Mouse (Mus musculus): ENCODE data around the gene Ocrl. TPM values are rescaled to one million over a fixed set of nuclear protein-coding genes. Genes with fewer than 3 reads are reported as not detected.
A peak's percentile ranks its signal among the peaks of the same experiment; 100 is the strongest.

Gene Ocrl
- polyA plus RNA-seq (2014; fragmentation: Nextera tagmentation; extraction: Ambion mirVana) = 21.5 and 22.8 TPM in 2 replicates

DNA sequence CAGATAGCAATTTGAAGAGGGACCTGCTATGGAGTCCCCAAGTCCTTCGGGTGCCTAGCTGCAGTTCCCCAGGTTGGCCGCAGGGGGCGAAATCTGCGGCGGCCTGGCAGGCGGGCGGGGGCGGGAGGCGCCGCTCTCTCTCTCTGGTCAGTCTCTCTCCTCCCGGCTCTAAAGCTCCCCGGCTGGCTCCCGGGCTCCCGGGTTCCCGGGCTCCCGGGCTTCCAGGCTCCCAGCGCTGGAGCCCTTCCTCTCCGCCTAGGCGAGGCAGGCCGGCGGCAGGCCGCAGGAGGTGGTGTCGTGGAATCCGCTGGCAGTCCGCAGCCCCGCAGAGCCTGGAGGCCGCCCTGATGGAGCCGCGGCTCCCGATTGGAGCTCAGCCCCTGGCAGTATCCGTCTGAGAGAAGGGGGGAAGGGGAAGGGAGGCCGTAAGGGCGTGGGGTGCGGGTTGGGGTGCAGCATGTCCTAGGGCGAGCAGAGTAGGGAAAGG is at the start of gene Ocrl:
Gene Ocrl (plus strand): TSS at position 82 of the 487 bp plus-strand sequence.
- Histone ChIP-seq H3K4me2 (replicated peaks; ENCODE audit: low read depth, low read length) (peak within 1 kb of the TSS; percentile 39), H3K4me1 (replicated peaks; ENCODE audit: control insufficient read depth, insufficient read depth, low read length) (no peaks in the 10 kb centered on the region), H3K27ac (ENCODE audit: low read depth, low read length) (peak within 1 kb of the TSS; percentile 58; the same call in 1 of the 2 replicates), H3K36me3 (ENCODE audit: control insufficient read depth, insufficient read depth, low read length) (no peaks in the 10 kb centered on the region), H3K9ac (ENCODE audit: low read depth, low read length) (peak within 1 kb of the TSS; percentile 76), H3K27me3 (ENCODE audit: control insufficient read depth, insufficient read depth, low read length) (no peaks in the 10 kb centered on the region), H3K4me3 (ENCODE audit: low read depth, low read length) (peak within 1 kb of the TSS; percentile 53), H3K9me3 (ENCODE audit: control insufficient read depth, low read length) (no peaks in the 10 kb centered on the region)
- ATAC-seq (ENCODE audit: low FRiP score) (peak; percentile 92), DNase-seq (ENCODE audit: low spot score) (peak; percentile 80)
- 8% methylated on average over 30 of the region's 35 CpGs for WGBS

DNA sequence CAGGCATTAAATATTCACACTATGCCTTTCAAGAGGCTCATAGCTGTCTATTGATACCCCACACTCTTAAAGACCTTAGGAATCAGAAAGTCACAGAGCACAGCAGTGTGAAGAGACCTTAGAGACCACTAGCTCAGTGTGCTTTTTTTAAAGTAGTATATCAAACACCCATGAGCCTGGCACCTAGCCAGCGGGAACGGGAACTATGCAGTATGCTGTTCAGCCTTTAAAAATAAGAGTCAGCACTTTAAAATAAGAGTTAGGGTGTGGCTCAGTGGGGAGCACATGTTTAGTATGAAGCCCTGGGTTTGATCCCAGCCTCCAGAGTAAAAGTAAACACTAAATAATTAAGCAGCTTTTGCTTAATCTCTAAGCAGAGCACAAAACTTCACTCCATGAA is 32.1 kb upstream of the Ocrl start:
- 49% methylated on average over 2 of the region's 2 CpGs for WGBS
- Histone ChIP-seq H3K4me2 (replicated peaks; ENCODE audit: low read depth, low read length) (no peak overlapping the region), H3K36me3 (ENCODE audit: control insufficient read depth, insufficient read depth, low read length) (no peaks in the 10 kb centered on the region), H3K4me3 (ENCODE audit: low read depth, low read length) (no peak overlapping the region), H3K9ac (ENCODE audit: low read depth, low read length) (no peak overlapping the region), H3K4me1 (replicated peaks; ENCODE audit: control insufficient read depth, insufficient read depth, low read length) (no peaks in the 10 kb centered on the region), H3K27ac (ENCODE audit: low read depth, low read length) (no peak overlapping the region), H3K27me3 (ENCODE audit: control insufficient read depth, insufficient read depth, low read length) (no peaks in the 10 kb centered on the region), H3K9me3 (ENCODE audit: control insufficient read depth, low read length) (no peaks in the 10 kb centered on the region)
- no peak for ATAC-seq (ENCODE audit: low FRiP score)
- no peak for DNase-seq (ENCODE audit: low spot score)

DNA sequence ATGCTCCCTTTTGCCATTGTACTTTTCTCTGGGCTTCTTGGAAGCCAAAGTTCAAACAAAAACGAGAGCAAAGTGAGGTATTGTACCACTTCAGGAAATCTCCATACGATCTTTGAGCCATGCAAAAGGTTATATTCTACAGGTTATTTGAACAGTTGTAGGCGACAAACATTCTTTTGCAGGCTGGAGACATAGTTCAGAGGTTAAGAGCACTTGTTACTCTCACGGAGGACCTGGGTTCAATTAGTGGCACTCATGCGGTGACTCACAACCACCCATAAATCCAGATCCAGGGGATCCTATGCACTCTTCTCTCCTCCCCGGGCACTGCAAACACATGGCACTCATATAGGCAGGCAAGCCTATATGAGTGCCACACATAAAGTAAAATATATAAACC is 29.4 kb upstream of the Ocrl start:
- no peak overlapping the region for H3K9ac ChIP-seq (ENCODE audit: low read depth, low read length)
- WGBS = 85% methylated on average over 6 of the region's 6 CpGs
- no peaks in the 10 kb centered on the region for H3K27me3 ChIP-seq (ENCODE audit: control insufficient read depth, insufficient read depth, low read length)
- no peaks in the 10 kb centered on the region for H3K9me3 ChIP-seq (ENCODE audit: control insufficient read depth, low read length)
- DNase-seq (ENCODE audit: low spot score) (no peak), ATAC-seq (ENCODE audit: low FRiP score) (no peak)
- no peak overlapping the region for H3K27ac ChIP-seq (ENCODE audit: low read depth, low read length)
- no peak overlapping the region for H3K4me2 ChIP-seq (replicated peaks; ENCODE audit: low read depth, low read length)
- H3K36me3 ChIP-seq (ENCODE audit: control insufficient read depth, insufficient read depth, low read length) = no peaks in the 10 kb centered on the region
- H3K4me1 ChIP-seq (replicated peaks; ENCODE audit: control insufficient read depth, insufficient read depth, low read length) = no peaks in the 10 kb centered on the region
- no peak overlapping the region for H3K4me3 ChIP-seq (ENCODE audit: low read depth, low read length)

DNA sequence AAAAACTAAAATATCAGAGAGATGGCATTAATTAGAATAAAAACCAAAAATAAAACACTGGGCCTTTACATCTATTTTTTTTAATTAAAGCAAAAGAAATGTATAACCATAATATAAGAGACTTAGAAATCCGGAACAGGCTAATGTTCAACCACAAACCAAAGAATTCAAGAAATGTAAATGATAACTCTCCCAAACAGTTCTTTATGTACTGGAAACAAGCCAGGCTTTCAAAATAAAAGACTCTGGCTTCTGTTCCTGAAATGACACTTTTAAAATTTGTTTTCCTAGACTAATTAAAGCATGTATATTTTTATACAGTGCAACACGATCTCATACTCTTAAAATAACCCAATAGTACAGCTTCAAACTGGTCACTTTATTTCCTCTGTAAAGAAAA is 24.8 kb upstream of the Ocrl start:
- H3K4me3 ChIP-seq (ENCODE audit: low read depth, low read length) = no peak overlapping the region
- H3K4me2 ChIP-seq (replicated peaks; ENCODE audit: low read depth, low read length) = no peak overlapping the region
- no peaks in the 10 kb centered on the region for H3K27me3 ChIP-seq (ENCODE audit: control insufficient read depth, insufficient read depth, low read length)
- no peak overlapping the region for H3K9ac ChIP-seq (ENCODE audit: low read depth, low read length)
- ATAC-seq (ENCODE audit: low FRiP score) (no peak), DNase-seq (ENCODE audit: low spot score) (no peak)
- no peaks in the 10 kb centered on the region for H3K9me3 ChIP-seq (ENCODE audit: control insufficient read depth, low read length)
- no peak overlapping the region for H3K27ac ChIP-seq (ENCODE audit: low read depth, low read length)
- no peaks in the 10 kb centered on the region for H3K36me3 ChIP-seq (ENCODE audit: control insufficient read depth, insufficient read depth, low read length)
- no peaks in the 10 kb centered on the region for H3K4me1 ChIP-seq (replicated peaks; ENCODE audit: control insufficient read depth, insufficient read depth, low read length)
- WGBS = 87% methylated on average over 2 of the region's 2 CpGs

DNA sequence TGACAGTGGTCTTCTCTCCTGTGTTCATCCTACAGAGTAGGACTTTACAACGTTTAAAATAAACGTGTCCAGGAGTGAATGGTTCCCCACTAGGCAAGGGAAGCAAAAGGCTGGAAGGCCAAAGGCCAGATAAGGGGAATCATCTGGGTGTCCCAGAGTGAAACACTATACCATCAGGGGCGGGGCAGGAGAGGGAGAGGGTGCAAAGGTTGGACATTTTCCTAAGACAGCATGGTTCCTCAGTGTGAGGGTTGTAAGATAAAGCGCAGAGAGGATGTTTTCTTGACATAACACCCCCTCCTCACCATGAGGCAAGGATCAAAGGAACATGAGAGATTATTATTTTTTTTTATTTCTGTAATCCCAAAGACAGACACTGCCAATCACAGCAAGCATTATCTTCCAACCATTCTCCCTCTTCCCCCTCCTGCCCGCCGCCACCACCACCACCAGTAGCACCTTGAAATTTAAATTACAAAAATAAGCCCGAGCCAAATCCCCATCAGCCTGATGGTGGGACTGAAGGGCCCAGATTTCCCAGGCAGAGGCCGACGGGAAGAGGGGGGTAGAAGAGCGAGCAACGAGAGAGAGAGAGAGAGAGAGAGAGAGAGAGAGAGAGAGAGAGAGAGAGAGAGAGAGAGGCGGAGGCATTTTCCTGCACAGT is 20.8 kb upstream of the Ocrl start:
- Histone ChIP-seq H3K9ac (ENCODE audit: low read depth, low read length) (peak overlapping the region; percentile 59), H3K9me3 (ENCODE audit: control insufficient read depth, low read length) (no peaks in the 10 kb centered on the region), H3K4me2 (replicated peaks; ENCODE audit: low read depth, low read length) (peak overlapping the region; percentile 50), H3K4me1 (replicated peaks; ENCODE audit: control insufficient read depth, insufficient read depth, low read length) (no peaks in the 10 kb centered on the region), H3K27me3 (ENCODE audit: control insufficient read depth, insufficient read depth, low read length) (no peaks in the 10 kb centered on the region), H3K4me3 (ENCODE audit: low read depth, low read length) (peak overlapping the region; percentile 64), H3K36me3 (ENCODE audit: control insufficient read depth, insufficient read depth, low read length) (no peaks in the 10 kb centered on the region), H3K27ac (ENCODE audit: low read depth, low read length) (no peak overlapping the region)
- ATAC-seq (ENCODE audit: low FRiP score) (peak; percentile 61), DNase-seq (ENCODE audit: low spot score) (peak; percentile 11)
- WGBS = 16% methylated on average over 11 of the region's 12 CpGs

DNA sequence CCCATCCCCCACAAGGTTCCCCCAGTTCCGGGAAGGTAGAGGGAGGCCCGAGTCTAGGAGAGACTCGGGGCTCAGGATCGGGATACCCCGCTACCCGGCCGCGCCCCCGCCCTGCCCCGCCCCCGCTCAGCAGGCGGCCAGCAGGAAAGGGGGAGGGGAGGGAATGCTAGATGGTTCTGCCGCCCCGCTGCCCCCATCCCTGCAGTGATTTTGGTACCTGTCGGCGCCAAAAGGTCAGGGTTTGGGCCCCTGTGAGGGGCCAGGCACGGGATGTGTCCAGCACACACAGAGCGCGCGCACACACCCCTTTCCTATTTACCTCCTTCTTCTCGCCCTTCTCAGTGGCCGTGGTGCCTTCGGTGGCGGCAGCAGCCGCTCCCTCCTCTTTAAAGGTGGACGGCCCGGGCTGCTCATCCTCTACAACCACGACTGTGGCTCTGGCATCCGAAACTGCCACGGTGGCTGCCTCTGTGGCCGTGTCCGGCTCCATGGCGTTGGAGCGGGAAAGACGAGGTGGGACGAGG is 20.2 kb upstream of the Ocrl start:
- H3K27ac ChIP-seq (ENCODE audit: low read depth, low read length) = peak overlapping the region; percentile 42; the same call in 1 of the 2 replicates

DNA sequence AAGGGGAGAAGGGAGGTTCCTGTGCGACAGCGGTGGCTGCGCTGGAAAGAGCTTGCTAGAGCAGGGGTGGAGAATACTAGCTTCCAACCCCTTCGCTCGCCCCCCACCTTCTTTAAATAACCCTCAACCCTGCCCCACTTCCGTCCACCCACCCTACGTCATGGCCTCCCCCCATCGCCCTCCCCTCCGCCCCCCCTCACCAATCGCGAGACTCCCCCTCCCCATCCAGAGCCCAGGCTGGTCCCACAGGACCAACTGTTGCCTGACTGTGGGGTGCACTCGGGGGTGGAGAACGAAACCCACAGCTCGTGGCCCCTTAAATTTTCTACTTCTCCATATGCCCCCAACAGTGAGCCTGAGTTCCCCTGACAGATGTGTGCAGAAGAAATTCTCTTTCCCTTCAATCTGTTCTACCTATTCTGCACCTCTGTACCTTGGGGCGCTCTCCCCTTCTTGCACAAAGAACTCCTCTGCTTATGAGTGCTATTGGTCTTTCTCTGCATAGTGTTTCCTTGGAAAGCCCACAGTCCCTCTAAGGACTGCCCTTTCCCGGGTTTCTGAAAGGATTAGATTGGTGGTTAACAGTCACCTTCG is 19.7 kb upstream of the Ocrl start, which contains the start of gene Smarca1:
Gene Smarca1 (minus strand): TSS at position 544 of the 594 bp plus-strand sequence.
- Histone ChIP-seq H3K9ac (ENCODE audit: low read depth, low read length) (peak within 1 kb of the TSS; percentile 59), H3K4me1 (replicated peaks; ENCODE audit: control insufficient read depth, insufficient read depth, low read length) (no peaks in the 10 kb centered on the region), H3K9me3 (ENCODE audit: control insufficient read depth, low read length) (no peaks in the 10 kb centered on the region), H3K27me3 (ENCODE audit: control insufficient read depth, insufficient read depth, low read length) (no peaks in the 10 kb centered on the region), H3K4me2 (replicated peaks; ENCODE audit: low read depth, low read length) (peak within 1 kb of the TSS; percentile 50), H3K4me3 (ENCODE audit: low read depth, low read length) (peak within 1 kb of the TSS; percentile 64), H3K27ac (ENCODE audit: low read depth, low read length) (peak within 1 kb of the TSS; percentile 42; the same call in 1 of the 2 replicates), H3K36me3 (ENCODE audit: control insufficient read depth, insufficient read depth, low read length) (no peaks in the 10 kb centered on the region)
- DNase-seq (ENCODE audit: low spot score) = peak; percentile 37
- WGBS = 18% methylated on average over 11 of the region's 17 CpGs
- peak; percentile 65 for ATAC-seq (ENCODE audit: low FRiP score)

More for the DNA sequence above, 20.2 kb upstream of the Ocrl start:
- Histone ChIP-seq H3K27me3 (ENCODE audit: control insufficient read depth, insufficient read depth, low read length) (no peaks in the 10 kb centered on the region), H3K4me1 (replicated peaks; ENCODE audit: control insufficient read depth, insufficient read depth, low read length) (no peaks in the 10 kb centered on the region), H3K4me3 (ENCODE audit: low read depth, low read length) (peak overlapping the region; percentile 64), H3K36me3 (ENCODE audit: control insufficient read depth, insufficient read depth, low read length) (no peaks in the 10 kb centered on the region), H3K9me3 (ENCODE audit: control insufficient read depth, low read length) (no peaks in the 10 kb centered on the region), H3K4me2 (replicated peaks; ENCODE audit: low read depth, low read length) (peak overlapping the region; percentile 50), H3K9ac (ENCODE audit: low read depth, low read length) (peak overlapping the region; percentile 59)
- WGBS = 18% methylated on average over 19 of the region's 36 CpGs
- ATAC-seq (ENCODE audit: low FRiP score) (peak; percentile 87), DNase-seq (ENCODE audit: low spot score) (peak; percentile 38)

DNA sequence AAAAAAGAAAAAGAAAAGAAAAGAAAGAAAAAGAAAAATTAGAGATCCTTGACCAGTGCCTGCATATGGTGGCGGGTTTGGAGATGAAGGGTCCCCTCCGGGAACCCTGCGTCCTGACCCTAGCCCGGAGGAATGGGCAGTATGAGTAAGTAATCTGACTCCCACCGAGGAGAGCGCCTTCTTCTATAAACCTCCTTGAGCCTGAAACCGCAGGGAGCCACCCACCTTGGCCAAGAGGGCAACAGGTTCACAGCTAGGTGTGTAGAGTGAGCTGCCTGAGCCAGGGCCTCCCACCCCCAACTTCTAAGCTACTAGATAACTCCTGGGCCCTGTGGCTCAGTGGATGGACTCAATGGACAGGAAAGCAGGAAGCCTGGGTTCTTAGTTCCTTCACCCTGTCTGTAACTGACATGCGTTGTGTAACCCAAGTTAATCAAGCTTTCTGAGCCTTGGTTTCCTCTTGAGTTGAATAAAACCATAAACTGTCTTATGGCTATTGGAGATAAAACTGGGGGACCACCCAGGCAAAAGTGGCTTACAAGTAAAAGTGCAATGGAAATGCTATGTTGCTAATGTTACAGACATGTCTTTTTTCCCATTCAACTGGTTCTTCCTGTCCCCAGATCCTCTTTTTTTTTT is 836 bp downstream of the Ocrl start:
- peak overlapping the region; percentile 39 for H3K4me2 ChIP-seq (replicated peaks; ENCODE audit: low read depth, low read length)
- no peaks in the 10 kb centered on the region for H3K27me3 ChIP-seq (ENCODE audit: control insufficient read depth, insufficient read depth, low read length)
- H3K27ac ChIP-seq (ENCODE audit: low read depth, low read length) = no peak overlapping the region
- H3K36me3 ChIP-seq (ENCODE audit: control insufficient read depth, insufficient read depth, low read length) = no peaks in the 10 kb centered on the region
- 26% methylated on average over 8 of the region's 8 CpGs for WGBS
- DNase-seq (ENCODE audit: low spot score) (peak; percentile 9), ATAC-seq (ENCODE audit: low FRiP score) (no peak)
- no peak overlapping the region; the same call in 1 of the 2 replicates for H3K9ac ChIP-seq (ENCODE audit: low read depth, low read length)
- no peaks in the 10 kb centered on the region for H3K9me3 ChIP-seq (ENCODE audit: control insufficient read depth, low read length)
- peak overlapping the region; percentile 53 for H3K4me3 ChIP-seq (ENCODE audit: low read depth, low read length)
- H3K4me1 ChIP-seq (replicated peaks; ENCODE audit: control insufficient read depth, insufficient read depth, low read length) = no peaks in the 10 kb centered on the region

Data from hindbrain, embryonic 11.5 days (tissue).